Mouse (Mus musculus) left cerebral cortex, adult 2 months (tissue): ENCODE results near the gene Olfr44. TPM values are rescaled to one million over a fixed set of nuclear protein-coding genes. Genes with fewer than 3 reads are reported as not detected.

Experiments
- DNase-seq, 2 experiments: peaks; one replicate each; pipeline ENCODE4 v3.0.0; 2021 to 2022; ENCODE audit warnings: low spot score in 2 of 2, mixed read lengths in 1 of 2; ENCODE audit errors: extremely low spot score in 1 of 2
- H3K27ac ChIP-seq: fragments of 200-600 bp; 2 replicates; pipeline ENCODE4 v1.8.1; 2022
- H3K4me3 ChIP-seq: fragments of 200-600 bp; 2 replicates; pipeline ENCODE4 v1.8.1; 2022
- CTCF ChIP-seq: fragments of 200-600 bp; IDR thresholded peaks from 2 replicates; pipeline ENCODE4 v1.8.1; 2022; ENCODE audit warnings: antibody characterized with exemption, mild to moderate bottlenecking, moderate library complexity
- intact Hi-C: fragments of 180-260 bp; cut with DNase I; formaldehyde crosslinking; loops from one replicate; pipeline ENCODE4 v1.15.1; 2025
- long read RNA-seq, 2 experiments: library from polyadenylated mRNA; stranded (forward); transcript quantifications; one replicate each; pipeline ENCODE4 v2.0.0; 2021; ENCODE audit warnings: borderline mapping rate in 2 of 2
- total RNA-seq, 2 experiments: library from RNA; stranded (reverse); gene quantifications; 2 replicates each; pipeline ENCODE4 v1.2.3; 2021

Olfr44 gene
- not detected for total RNA-seq
- long read RNA-seq, experiment 1, result 0 reads
- long read RNA-seq, experiment 2, result 0 reads

DNA sequence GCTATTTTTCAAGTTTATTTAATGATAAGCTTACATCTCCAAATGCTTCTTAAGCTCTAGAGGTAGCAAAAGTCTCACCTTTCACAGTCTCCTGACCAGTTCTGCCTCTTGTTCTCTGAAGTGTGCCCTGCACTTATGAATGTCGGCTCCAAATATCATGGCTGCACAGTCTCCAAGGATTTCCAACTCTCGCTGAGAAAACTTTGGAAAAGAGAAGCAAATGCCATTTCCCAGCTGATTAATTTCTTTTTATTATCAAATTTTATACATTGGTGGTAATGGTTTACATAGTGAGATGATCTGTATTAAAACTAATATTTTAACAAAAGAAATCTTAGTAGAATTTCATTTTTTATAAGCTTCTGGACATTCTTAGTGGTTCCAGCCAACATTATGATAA lies at the start of gene Olfr44:
Gene Olfr44 (minus strand): TSS at position 101 of the 400 bp plus-strand sequence.
- intact Hi-C loops, result no loop called here
- no peak within 1 kb of the TSS for H3K27ac ChIP-seq
- DNase-seq, result no peak
- TF ChIP-seq CTCF, result no peak
- no peak within 1 kb of the TSS for H3K4me3 ChIP-seq

DNA sequence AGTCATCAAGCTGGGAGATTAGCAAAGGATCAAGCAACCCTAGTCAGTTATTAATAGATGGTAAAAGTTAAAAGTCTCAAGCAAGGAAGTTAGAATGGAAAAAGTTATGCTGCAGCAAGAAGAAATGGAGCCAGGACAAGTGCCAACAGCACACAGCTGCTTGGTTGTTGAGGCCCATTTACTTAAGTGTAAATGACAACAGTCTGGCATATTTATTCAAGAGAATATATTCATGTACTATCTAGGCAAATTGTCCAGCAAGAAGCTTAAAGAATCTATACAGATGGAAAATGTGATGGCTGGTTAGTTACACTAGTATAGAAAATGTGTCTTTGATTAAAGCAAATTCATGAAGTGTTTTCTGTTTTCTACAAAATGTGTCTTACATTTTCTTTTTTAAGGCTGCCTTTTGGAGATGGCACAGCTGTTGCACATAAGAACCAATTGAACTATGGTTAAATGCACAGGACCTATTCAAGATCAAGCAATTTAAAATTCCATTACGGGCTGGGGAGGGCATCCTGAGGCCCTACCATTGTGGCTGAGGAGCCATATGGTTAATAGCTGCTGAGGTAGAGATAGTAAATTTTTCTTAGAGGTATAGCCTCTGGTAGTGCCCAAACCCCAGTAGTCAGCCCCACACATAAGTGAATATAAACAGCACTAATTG lies 30.0 kb upstream of the Olfr44 start:
- DNase-seq, result no peak
- intact Hi-C loops, result no loop called here
- no peak for TF ChIP-seq CTCF
- Histone ChIP-seq H3K4me3 (no peak overlapping the region), H3K27ac (no peak overlapping the region)

DNA sequence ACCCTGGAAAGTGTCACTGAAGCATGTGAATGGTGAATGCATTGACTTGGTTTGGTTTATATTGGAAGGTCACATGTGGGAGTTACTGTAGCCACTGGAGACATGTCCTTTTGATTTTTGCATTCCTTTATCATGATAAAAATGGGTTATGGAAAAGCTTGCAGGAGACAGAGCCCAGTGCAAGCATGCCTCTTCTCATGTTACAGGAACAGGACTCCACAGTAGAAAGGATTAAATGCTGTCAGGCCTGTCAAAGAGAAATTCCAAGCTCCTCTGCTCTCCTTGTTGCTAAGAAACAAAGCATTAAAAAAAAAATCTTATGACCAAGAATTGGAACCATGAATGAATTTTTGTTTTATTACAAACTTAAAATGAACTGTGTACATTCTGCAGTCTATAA lies 24.8 kb upstream of the Olfr44 start:
- H3K4me3 ChIP-seq, result no peak overlapping the region
- TF ChIP-seq CTCF, result no peak
- no peak for DNase-seq

DNA sequence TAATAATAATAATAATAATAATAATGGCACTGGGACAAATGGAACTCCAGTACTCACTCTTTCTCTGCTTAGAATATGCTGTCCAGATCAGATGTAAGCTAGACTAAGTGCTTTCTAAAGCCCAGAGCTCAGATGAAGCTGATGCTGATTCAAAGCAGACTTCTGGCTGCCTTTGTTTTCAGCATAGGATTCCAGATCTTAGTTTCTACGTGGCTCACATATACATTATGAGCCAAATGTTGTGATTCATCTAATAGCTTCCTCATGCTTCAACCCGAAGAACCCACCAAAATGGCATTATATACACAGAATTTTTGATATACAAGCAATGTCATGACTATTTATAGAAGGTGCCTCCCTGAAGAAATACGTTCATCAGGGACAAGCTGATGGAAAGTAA lies 21.7 kb upstream of the Olfr44 start, which contains the start of gene Olfr957:
Gene Olfr957 (minus strand): TSS at position 279 of the 400 bp plus-strand sequence.
- DNase-seq, result no peak
- intact Hi-C loops, result loop anchor here (10.0 kb wide), 2 partner anchors 679 to 711 kb away; partner anchors contain the start of gene Zfp202
- Histone ChIP-seq H3K27ac (no peak within 1 kb of the TSS), H3K4me3 (no peak within 1 kb of the TSS)
- TF ChIP-seq CTCF, result no peak

More for the DNA sequence above, 24.8 kb upstream of the Olfr44 start:
- no peak overlapping the region for H3K27ac ChIP-seq
- intact Hi-C loops, result loop anchor here (10.0 kb wide), 2 partner anchors 676 to 714 kb away; partner anchors contain the start of gene Zfp202

DNA sequence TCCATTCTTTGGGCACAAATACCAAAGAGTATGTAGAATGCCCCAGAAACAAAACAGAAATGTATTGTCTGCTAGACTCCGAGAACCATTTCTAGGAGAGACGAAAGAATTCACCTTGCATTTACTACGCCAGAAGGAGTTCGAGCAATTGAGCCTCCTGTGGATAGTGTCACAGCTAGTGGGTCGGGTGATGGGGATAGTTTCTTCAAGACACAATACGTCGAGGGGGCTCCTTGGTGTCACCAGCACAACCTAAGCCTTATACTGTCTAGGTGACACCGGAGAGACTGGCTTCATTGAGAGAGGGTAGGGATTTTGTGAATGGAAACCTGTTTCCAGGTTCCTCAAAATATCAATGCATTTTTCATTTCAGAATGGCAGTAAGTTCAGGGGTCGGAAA lies 15.6 kb upstream of the Olfr44 start:
- Histone ChIP-seq H3K4me3 (no peak overlapping the region), H3K27ac (no peak overlapping the region)
- intact Hi-C loops, result loop anchor here (1.0 kb wide), 1 partner anchor 103 kb away; no protein-coding TSS in a partner anchor
- DNase-seq, result no peak
- no peak for TF ChIP-seq CTCF

DNA sequence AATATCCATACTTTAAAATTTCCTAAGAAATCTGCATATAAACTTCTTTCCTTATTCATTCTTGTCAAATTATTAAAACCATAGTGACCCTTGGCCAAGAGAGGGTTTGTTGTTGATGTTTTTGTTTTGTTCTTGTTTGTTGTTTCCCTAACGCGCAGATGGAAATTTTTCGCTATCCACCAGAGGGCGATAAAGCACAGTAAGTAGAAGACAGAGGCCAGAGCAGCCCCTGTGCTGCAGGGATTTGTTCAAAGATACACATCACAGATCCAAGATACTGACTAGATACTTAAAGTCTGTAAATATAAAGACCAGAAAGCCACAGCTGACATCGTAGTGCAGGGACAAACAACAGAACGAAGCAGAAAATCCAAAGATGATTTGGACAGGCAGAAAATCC lies 15.2 kb upstream of the Olfr44 start:
- Histone ChIP-seq H3K4me3 (no peak overlapping the region), H3K27ac (no peak overlapping the region)
- peak; percentile 51 to 52 for DNase-seq
- TF ChIP-seq CTCF, result peak; percentile 70
- intact Hi-C loops, result loop anchor here (1.0 kb wide), 2 partner anchors 14 to 103 kb away; no protein-coding TSS in a partner anchor

DNA sequence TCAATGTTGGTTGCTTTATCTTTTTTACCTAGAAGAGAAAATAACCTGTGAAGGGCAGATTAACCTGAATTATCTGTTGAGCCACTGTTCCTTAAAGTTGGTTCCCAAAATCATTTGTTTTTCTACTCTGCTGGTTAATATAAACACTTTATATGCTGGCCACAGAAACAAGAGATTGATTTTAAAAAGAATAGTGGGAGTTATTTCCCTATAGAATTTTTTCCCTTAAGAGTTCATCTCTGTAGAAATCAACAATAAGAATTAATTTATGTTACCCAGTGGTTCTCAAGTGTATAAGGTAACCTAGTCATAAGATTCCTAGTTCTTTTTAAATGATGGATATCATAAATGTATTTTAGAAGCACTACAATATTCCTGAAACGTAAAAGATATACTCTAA lies 22.0 kb downstream of the Olfr44 start, which contains the start of gene Olfr955:
Gene Olfr955 (minus strand): TSS at position 101 of the 400 bp plus-strand sequence.
- intact Hi-C loops, result no loop called here
- no peak for TF ChIP-seq CTCF
- DNase-seq, result no peak
- Histone ChIP-seq H3K27ac (no peak within 1 kb of the TSS), H3K4me3 (no peak within 1 kb of the TSS)

DNA sequence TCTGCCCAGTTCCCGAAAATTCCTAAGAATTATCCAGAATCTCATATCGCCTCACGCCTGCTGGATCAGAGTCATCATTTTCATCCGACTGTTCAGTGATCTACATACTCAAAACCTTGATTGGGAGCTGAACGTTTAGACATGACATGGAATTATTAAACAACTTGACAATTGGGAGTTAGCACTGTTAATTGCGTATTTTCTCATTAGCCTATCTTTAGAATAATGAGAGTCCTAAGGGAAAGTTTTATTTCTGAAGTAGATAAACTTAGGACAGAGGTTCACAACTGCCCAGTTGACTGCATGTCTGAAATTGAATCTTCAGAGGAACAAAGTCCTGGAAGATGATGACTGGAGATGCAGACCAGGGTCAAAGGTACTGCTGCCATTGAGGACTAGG lies 37.4 kb downstream of the Olfr44 start, which contains the start of gene Olfr954:
Gene Olfr954 (plus strand): TSS at position 301 of the 400 bp plus-strand sequence.
- Histone ChIP-seq H3K4me3 (no peak within 1 kb of the TSS), H3K27ac (no peak within 1 kb of the TSS)
- TF ChIP-seq CTCF, result no peak
- intact Hi-C loops, result loop anchor here (5.0 kb wide), 1 partner anchor 69 kb away; the partner anchor contains the start of gene Olfr951
- DNase-seq, result no peak

Other genes starting within 250 kb of the Olfr44 start
- gene Olfr1537, start 244.0 kb downstream of the Olfr44 start, total RNA-seq, result not detected
- not detected for gene Olfr945, start 217.2 kb downstream of the Olfr44 start, total RNA-seq
- gene Olfr948, start 167.9 kb downstream of the Olfr44 start, total RNA-seq, result not detected
- gene Olfr951, start 106.6 kb downstream of the Olfr44 start, total RNA-seq, result not detected
- not detected for gene Olfr952, start 66.8 kb downstream of the Olfr44 start, total RNA-seq
- not detected for gene Olfr954, start 37.3 kb downstream of the Olfr44 start, total RNA-seq
- gene Olfr955, start 22.1 kb downstream of the Olfr44 start, total RNA-seq, result not detected
- gene Olfr957, start 21.8 kb upstream of the Olfr44 start, total RNA-seq, result not detected
- not detected for gene Olfr958, start 60.1 kb upstream of the Olfr44 start, total RNA-seq
- gene Olfr959, start 81.6 kb upstream of the Olfr44 start, total RNA-seq, result not detected
- 1 to 10 TPM; 4.5 to 9.2 TPM for gene AW551984, start 110.4 kb upstream of the Olfr44 start, total RNA-seq
- not detected for gene Olfr148, start 116.7 kb upstream of the Olfr44 start, total RNA-seq
- gene Olfr960, start 127.4 kb upstream of the Olfr44 start, total RNA-seq, result not detected
- not detected for gene Olfr961, start 151.1 kb upstream of the Olfr44 start, total RNA-seq
- gene Olfr963, start 173.2 kb upstream of the Olfr44 start, total RNA-seq, result not detected
- not detected for gene Olfr149, start 213.1 kb upstream of the Olfr44 start, total RNA-seq
- gene Olfr965, start 217.4 kb upstream of the Olfr44 start, total RNA-seq, result not detected
- not detected for gene Olfr150, start 237.0 kb upstream of the Olfr44 start, total RNA-seq